Mouse (Mus musculus): ENCODE results near the gene Sdk1.

- TF ChIP-seq HCFC1 (IDR thresholded peaks at IDR 0.05; ENCODE audit: borderline replicate concordance, insufficient read depth, low read length) (no peak), ZNF384 (IDR thresholded peaks at IDR 0.05; ENCODE audit: low read depth, low read length) (no peak)
These were observed 820.5 kb downstream of the Sdk1 start for GRCm38 (mm10) chr5:142061781-142062180.
